Mouse (Mus musculus): ENCODE measurements around the gene Prrc2b. TPM values are rescaled to one million over a fixed set of nuclear protein-coding genes. Genes with fewer than 3 reads are reported as not detected.

Prrc2b gene
- polyA plus RNA-seq, 1 experiment: 20.7 TPM

- Histone ChIP-seq H3K36me3 (replicated peaks; ENCODE audit: low read length) (peaks cover 82% of the 10 kb centered on the region), H3K27me3 (replicated peaks) (no peaks in the 10 kb centered on the region)
Measured at GRCm38 (mm10) chr2:32282289-32282688, 131.4 kb downstream of the Prrc2b start.

GRCm38 (mm10) chr2:32282727-32283126 lies 131.8 kb downstream of the Prrc2b start:
- Histone ChIP-seq H3K9me3 (no peaks in the 10 kb centered on the region), H3K27me3 (replicated peaks) (no peaks in the 10 kb centered on the region), H3K4me1 (peaks cover 72% of the 10 kb centered on the region), H3K36me3 (replicated peaks; ENCODE audit: low read length) (peaks cover 78% of the 10 kb centered on the region), H3K4me3 (replicated peaks) (peak overlapping the region; percentile 84)
- TF ChIP-seq GATA1 (IDR thresholded peaks at IDR 0.05; ENCODE audit: borderline replicate concordance, low read length): no peak
- no peak for TF ChIP-seq FLI1 (IDR thresholded peaks at IDR 0.05; ENCODE audit: low read length)

More at GRCm38 (mm10) chr2:32282289-32282688, 131.4 kb downstream of the Prrc2b start:
- Histone ChIP-seq H3K4me3 (replicated peaks) (peak overlapping the region; percentile 84), H3K4me1 (peaks cover 72% of the 10 kb centered on the region), H3K9me3 (no peaks in the 10 kb centered on the region)
- no peak for TF ChIP-seq GATA1 (IDR thresholded peaks at IDR 0.05; ENCODE audit: borderline replicate concordance, low read length)
- TF ChIP-seq FLI1 (IDR thresholded peaks at IDR 0.05; ENCODE audit: low read length): no peak

GRCm38 (mm10) chr2:32283986-32284385 lies 133.1 kb downstream of the Prrc2b start:
- Histone ChIP-seq H3K36me3 (replicated peaks; ENCODE audit: low read length) (peaks cover 65% of the 10 kb centered on the region), H3K4me3 (replicated peaks) (no peak overlapping the region), H3K4me1 (peaks cover 75% of the 10 kb centered on the region), H3K9me3 (no peaks in the 10 kb centered on the region), H3K27me3 (replicated peaks) (no peaks in the 10 kb centered on the region)
- TF ChIP-seq FLI1 (IDR thresholded peaks at IDR 0.05; ENCODE audit: low read length): no peak
- no peak for TF ChIP-seq GATA1 (IDR thresholded peaks at IDR 0.05; ENCODE audit: borderline replicate concordance, low read length)

Other genes with a start within 250 kb of the Prrc2b start
- gene Aif1l, start 200.9 kb upstream of the Prrc2b start, polyA plus RNA-seq (2012; ENCODE audit: insufficient read depth, low replicate concordance): not detected in 2 replicates
- 10.0 and 14.4 TPM in 2 replicates for gene Nup214, start 176.6 kb upstream of the Prrc2b start, polyA plus RNA-seq (2012; ENCODE audit: insufficient read depth, low replicate concordance)
- 43.5 and 60.3 TPM in 2 replicates for gene Fam78a, start 66.2 kb upstream of the Prrc2b start, polyA plus RNA-seq (2012; ENCODE audit: insufficient read depth, low replicate concordance)
- gene Plpp7, start 55.6 kb upstream of the Prrc2b start, polyA plus RNA-seq (2012; ENCODE audit: insufficient read depth, low replicate concordance): 3.3 and 17.4 TPM in 2 replicates
- 5.3 and 16.0 TPM in 2 replicates for gene Pomt1, start 85.5 kb downstream of the Prrc2b start, polyA plus RNA-seq (2012; ENCODE audit: insufficient read depth, low replicate concordance)
- gene Uck1, start 109.1 kb downstream of the Prrc2b start, polyA plus RNA-seq (2012; ENCODE audit: insufficient read depth, low replicate concordance): 26.0 and 29.8 TPM in 2 replicates
- 26.0 and 40.5 TPM in 2 replicates for gene Golga2, start 136.3 kb downstream of the Prrc2b start, polyA plus RNA-seq (2012; ENCODE audit: insufficient read depth, low replicate concordance)
- gene Swi5, start 137.0 kb downstream of the Prrc2b start, polyA plus RNA-seq (2012; ENCODE audit: insufficient read depth, low replicate concordance): 652 and 1,719 TPM in 2 replicates
- 103 and 163 TPM in 2 replicates for gene Ciz1, start 201.2 kb downstream of the Prrc2b start, polyA plus RNA-seq (2012; ENCODE audit: insufficient read depth, low replicate concordance)
- gene Dnm1, start 202.3 kb downstream of the Prrc2b start, polyA plus RNA-seq (2012; ENCODE audit: insufficient read depth, low replicate concordance): 3.6 and 6.2 TPM in 2 replicates
- 74.3 and 79.5 TPM in 2 replicates for gene 1110008P14Rik, start 230.9 kb downstream of the Prrc2b start, polyA plus RNA-seq (2012; ENCODE audit: insufficient read depth, low replicate concordance)
- 15.0 and 32.0 TPM in 2 replicates for gene Lcn2, start 237.2 kb downstream of the Prrc2b start, polyA plus RNA-seq (2012; ENCODE audit: insufficient read depth, low replicate concordance)
- gene Ptges2, start 244.8 kb downstream of the Prrc2b start, polyA plus RNA-seq (2012; ENCODE audit: insufficient read depth, low replicate concordance): 2.5 and 3.4 TPM in 2 replicates

Measured in megakaryocyte, embryonic 14.5 days (primary cell).